Mouse (Mus musculus): Measurements from ENCODE around the gene Trappc13.

The Trappc13 gene

GRCm38 (mm10) chr13:104114827-104115226 lies 63.4 kb downstream of the Trappc13 start:
- CTCF ChIA-PET: no interaction called here

- CTCF ChIA-PET: interaction anchor here (0.7 kb wide), 1 partner anchor 128 kb away, joined by 20 read pairs; no protein-coding TSS in a partner anchor
These were observed 64.5 kb downstream of the Trappc13 start for GRCm38 (mm10) chr13:104113782-104114181.

DNA sequence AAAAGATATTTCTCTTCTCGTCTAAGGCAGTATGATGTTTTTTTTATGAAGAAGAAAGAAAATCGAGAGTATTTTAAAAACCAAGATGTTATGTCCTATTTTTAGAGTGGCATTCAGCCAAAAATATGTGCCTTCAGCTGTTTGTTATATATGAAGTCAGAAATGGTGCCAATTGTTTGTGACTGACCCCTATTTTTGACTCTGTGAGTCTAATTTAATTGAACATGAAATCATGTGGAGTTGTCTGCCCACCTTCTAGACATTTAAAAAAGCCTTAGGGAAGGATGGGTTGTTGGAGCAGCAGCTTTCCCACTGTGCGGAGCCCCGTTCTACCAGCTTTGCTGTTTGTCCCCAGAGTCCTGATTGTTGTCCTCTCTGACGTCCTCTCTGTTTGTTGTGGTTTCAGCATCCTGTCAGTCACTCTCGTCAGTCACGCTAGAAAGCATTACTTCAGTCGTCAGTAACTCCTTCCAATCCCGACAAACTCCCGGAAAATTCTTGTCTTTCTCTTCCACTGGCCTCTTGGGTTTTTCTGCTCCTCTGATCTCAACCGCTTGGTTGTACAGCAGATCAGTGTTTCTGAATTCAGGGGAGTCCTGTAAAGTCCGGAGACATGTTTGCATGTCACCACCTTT lies 65.9 kb downstream of the Trappc13 start:
- CTCF ChIA-PET: interaction anchor here (0.7 kb wide), 1 partner anchor 214 kb away, joined by 3 read pairs; no protein-coding TSS in a partner anchor

DNA sequence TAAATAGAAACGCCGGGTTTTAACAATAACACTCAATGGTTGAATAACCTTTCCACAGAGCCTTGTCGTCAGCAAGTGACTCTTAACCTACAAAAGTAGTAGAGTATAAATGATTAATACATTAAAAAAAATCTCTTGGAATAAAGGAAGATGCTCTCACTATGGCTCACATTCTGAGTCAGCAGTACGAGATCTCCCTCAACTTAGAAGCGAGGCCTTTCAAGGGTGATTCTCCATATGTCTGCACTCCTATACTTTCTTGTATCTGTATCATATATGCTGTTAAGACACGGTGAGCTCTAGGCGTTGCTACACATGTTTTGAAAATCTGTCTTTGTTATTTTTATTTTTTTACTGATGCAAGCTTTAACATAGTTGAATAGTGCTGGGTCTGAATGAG lies 67.7 kb downstream of the Trappc13 start:
- CTCF ChIA-PET: interaction anchor here (0.6 kb wide), 1 partner anchor 329 kb away, joined by 3 read pairs; no protein-coding TSS in a partner anchor

DNA sequence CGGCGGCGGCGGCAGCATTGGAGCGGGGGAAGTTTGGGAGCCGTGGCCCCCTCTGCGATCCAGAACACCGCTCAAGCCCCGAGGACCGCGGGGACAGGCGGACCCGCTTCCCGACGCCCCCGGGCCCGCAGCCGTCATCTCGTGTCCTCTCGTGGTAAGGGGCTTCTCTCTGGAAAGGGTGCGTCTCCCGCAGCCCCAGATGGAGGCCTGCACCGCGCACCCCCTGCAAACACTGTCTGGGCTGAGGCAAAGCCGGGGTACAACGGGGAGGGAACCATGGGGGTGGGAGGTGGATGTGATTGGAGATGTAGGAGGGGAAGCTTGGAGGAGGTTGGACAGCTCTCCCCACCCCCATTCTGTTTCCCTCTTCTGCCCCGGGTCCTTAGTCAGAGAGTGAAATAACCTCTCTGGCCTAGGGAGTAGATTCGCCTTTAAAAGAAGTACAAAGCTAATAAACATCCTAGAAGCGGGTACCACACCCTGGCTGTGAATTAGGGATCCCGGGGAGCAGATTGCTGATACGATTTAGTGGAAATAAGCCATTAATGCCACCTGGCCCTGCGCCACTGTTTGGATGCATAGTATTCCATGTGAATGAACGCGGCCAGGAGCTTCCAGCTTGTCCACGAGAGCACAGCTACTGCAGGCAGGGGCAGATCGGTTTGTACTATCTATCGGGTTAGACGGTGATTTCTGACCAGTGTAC lies 68.3 kb downstream of the Trappc13 start:
- CTCF ChIA-PET: interaction anchor here (0.6 kb wide), 1 partner anchor 328 kb away, joined by 3 read pairs; no protein-coding TSS in a partner anchor

DNA sequence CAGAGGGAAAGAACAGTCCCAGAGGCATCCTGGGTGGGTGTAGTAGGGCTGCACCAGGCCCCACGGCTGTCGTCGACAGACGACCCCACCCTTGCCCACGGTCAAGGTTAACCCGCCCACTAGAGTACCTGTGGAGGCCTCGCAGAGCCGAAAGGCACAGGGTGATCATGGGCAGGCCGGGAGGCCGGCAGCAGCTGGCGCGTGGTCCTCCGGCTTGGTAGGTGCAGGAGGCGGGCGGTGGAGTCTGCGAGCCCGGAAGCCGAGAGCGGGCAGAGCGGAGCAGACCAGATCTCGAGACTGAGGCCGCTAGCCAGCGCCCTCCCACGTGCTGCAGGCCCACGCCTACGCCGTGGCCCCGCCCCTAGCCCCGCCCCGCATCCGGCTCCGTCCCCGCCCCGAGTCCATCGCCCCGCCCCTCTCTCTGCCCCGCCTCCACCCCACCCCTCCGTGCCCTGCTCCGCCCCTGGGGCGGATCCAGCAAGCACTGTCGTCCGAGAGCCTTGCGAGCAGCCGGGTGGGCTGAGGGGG lies 68.9 kb downstream of the Trappc13 start, which contains the start of the genes Nln and Sgtb:
Gene Nln (minus strand): TSS at position 327 of the 528 bp plus-strand sequence.
Gene Sgtb (plus strand): TSS at position 454 of the 528 bp plus-strand sequence.
- CTCF ChIA-PET: no interaction called here

DNA sequence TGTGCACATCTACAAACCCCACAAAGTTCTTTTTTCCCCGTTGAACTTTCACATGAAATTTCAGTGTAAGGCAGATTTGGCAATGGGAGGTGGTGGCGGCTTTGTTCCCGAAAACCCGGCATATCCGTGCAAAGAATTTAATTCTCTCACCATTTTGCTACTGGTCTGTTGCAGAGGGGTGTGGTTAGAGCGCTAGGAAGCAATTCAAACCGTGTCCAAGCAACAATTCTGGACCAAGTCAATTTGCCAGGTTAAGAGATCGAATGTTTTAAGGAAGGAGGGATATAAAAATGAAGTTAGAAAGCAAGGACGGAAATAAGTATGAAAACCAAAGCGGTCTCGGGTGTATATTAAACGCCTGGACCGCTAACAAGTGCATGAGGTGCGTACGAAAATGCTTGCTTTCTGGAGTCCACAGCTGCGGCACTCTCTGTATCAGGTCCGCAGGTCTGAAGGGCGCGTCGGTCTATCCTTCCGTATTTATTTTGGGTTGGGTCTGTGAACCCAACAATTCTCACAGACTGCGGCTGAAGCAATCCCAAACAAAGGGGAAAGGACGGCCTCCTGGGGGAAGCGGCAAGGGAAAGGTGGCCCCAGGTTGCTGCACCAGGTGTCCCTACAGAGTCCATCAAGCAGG lies 69.5 kb downstream of the Trappc13 start:
- CTCF ChIA-PET: no interaction called here

- CTCF ChIA-PET: no interaction called here
These were observed 76.5 kb downstream of the Trappc13 start for GRCm38 (mm10) chr13:104101606-104102235.

DNA sequence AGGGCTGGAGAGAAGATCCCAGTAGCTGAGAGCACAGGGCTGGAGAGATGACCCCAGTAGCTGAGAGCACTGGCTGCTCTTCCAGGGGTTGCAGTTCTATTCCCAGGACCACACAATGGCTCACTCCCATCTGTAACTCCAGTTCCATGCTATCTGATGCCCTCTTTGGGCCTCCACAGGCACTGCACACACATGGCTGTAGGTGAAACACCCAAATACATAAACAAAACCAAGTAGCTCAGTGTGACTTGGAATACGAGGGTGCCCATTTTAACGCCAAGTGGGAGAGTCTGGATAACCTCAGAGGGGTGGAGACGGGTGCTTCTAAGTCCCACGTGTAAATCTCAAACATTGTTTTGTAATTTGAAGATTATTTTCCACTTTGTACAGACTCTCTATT lies 77.9 kb downstream of the Trappc13 start:
- CTCF ChIA-PET: no interaction called here

DNA sequence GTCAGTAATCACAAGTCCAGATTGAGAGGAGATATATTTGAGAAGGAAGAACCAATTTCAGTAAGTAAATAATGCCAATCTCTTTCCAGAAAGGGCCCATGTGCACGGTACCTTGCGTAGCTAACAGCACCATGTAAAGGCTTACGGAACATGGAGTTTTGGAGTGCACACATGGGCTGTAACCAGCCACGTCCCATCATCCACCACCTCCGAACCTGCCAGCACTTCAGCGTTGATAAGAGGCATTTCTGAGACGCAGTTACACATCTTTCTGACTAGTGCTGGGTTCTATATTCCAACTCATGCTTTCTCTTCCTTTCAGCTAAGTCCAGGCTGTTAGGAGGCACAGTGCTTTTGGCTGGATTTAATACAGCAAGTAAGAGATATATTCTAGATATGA lies 81.1 kb downstream of the Trappc13 start:
- CTCF ChIA-PET: no interaction called here

DNA sequence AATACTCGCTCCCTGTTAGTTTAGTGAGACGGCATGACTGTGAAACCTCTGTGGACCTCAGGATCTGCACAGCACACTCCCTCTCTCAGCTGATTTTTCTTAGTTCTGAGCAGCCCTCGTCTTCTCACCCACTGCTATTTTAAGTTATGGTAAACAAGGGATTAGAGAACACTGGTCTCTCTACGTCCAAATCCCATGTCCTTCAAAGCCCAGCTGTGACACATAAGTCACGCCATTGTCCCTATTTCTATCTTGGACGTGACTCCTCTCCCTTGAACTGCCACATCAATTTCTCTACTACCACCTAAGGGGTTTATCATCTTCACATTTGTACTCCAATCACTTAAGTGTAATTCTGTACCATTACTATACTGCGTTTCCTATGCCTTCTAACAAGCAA lies 82.3 kb downstream of the Trappc13 start:
- CTCF ChIA-PET: no interaction called here

- CTCF ChIA-PET: interaction anchor here (0.6 kb wide), 1 partner anchor 363 kb away, joined by 3 read pairs; no protein-coding TSS in a partner anchor
These were observed 83.5 kb downstream of the Trappc13 start for GRCm38 (mm10) chr13:104094531-104095385.

All from spleen, embryonic (tissue).